Mouse (Mus musculus): Measurements from ENCODE around the gene Hpd. TPM values are rescaled to one million over a fixed set of nuclear protein-coding genes. Genes with fewer than 3 reads are reported as not detected.

Gene Hpd
- polyA plus RNA-seq, 1 experiment from 2014 or later, result not detected

GRCm38 (mm10) chr5:123136361-123137043, 46.0 kb downstream of the Hpd start:
- Histone ChIP-seq H3K27ac (ENCODE audit: low read length) (peak overlapping the region; percentile 100), H3K36me3 (ENCODE audit: control insufficient read depth, insufficient read depth, low read length) (no peaks in the 10 kb centered on the region), H3K27me3 (ENCODE audit: control insufficient read depth, insufficient read depth, low read depth, low read length) (no peaks in the 10 kb centered on the region), H3K4me3 (ENCODE audit: low read depth, low read length) (peak overlapping the region; percentile 94), H3K4me2 (ENCODE audit: low read length) (peak overlapping the region; percentile 87), H3K9ac (ENCODE audit: low read depth, low read length) (peak overlapping the region; percentile 100), H3K4me1 (ENCODE audit: control insufficient read depth, insufficient read depth, low read length) (peaks cover 60% of the 10 kb centered on the region), H3K9me3 (replicated peaks; ENCODE audit: control insufficient read depth, low read length, poor library complexity, severe bottlenecking) (no peaks in the 10 kb centered on the region)
- WGBS, result under 1% methylated on average over 13 of the region's 13 CpGs
- ATAC-seq, result no peak

GRCm38 (mm10) chr5:123135471-123136360, 46.8 kb downstream of the Hpd start:
- no peak for ATAC-seq
- no peaks in the 10 kb centered on the region for H3K9me3 ChIP-seq (replicated peaks; ENCODE audit: control insufficient read depth, low read length, poor library complexity, severe bottlenecking)
- H3K4me3 ChIP-seq (ENCODE audit: low read depth, low read length), result peak overlapping the region; percentile 94
- H3K4me2 ChIP-seq (ENCODE audit: low read length), result peak overlapping the region; percentile 87
- H3K27ac ChIP-seq (ENCODE audit: low read length), result peak overlapping the region; percentile 100
- H3K9ac ChIP-seq (ENCODE audit: low read depth, low read length), result peak overlapping the region; percentile 100
- H3K27me3 ChIP-seq (ENCODE audit: control insufficient read depth, insufficient read depth, low read depth, low read length), result no peaks in the 10 kb centered on the region
- whole genome bisulfite sequencing, result 3% methylated on average over 30 of the region's 30 CpGs
- H3K36me3 ChIP-seq (ENCODE audit: control insufficient read depth, insufficient read depth, low read length), result no peaks in the 10 kb centered on the region
- H3K4me1 ChIP-seq (ENCODE audit: control insufficient read depth, insufficient read depth, low read length), result peaks cover 62% of the 10 kb centered on the region

GRCm38 (mm10) chr5:123134875-123135382, 47.6 kb downstream of the Hpd start:
- H3K27ac ChIP-seq (ENCODE audit: low read length), result peak overlapping the region; percentile 100
- H3K36me3 ChIP-seq (ENCODE audit: control insufficient read depth, insufficient read depth, low read length), result no peaks in the 10 kb centered on the region
- H3K4me3 ChIP-seq (ENCODE audit: low read depth, low read length), result peak overlapping the region; percentile 94
- H3K9ac ChIP-seq (ENCODE audit: low read depth, low read length), result peak overlapping the region; percentile 100
- peaks cover 62% of the 10 kb centered on the region for H3K4me1 ChIP-seq (ENCODE audit: control insufficient read depth, insufficient read depth, low read length)
- ATAC-seq, result no peak
- H3K4me2 ChIP-seq (ENCODE audit: low read length), result peak overlapping the region; percentile 87
- WGBS, result 19% methylated on average over 8 of the region's 8 CpGs
- no peaks in the 10 kb centered on the region for H3K9me3 ChIP-seq (replicated peaks; ENCODE audit: control insufficient read depth, low read length, poor library complexity, severe bottlenecking)
- H3K27me3 ChIP-seq (ENCODE audit: control insufficient read depth, insufficient read depth, low read depth, low read length), result no peaks in the 10 kb centered on the region

- H3K27ac ChIP-seq (ENCODE audit: low read length), result peak overlapping the region; percentile 100
- 18% methylated on average over 13 of the region's 13 CpGs for WGBS
- H3K36me3 ChIP-seq (ENCODE audit: control insufficient read depth, insufficient read depth, low read length), result no peaks in the 10 kb centered on the region
- peak overlapping the region; percentile 100 for H3K9ac ChIP-seq (ENCODE audit: low read depth, low read length)
- H3K27me3 ChIP-seq (ENCODE audit: control insufficient read depth, insufficient read depth, low read depth, low read length), result no peaks in the 10 kb centered on the region
- peaks cover 62% of the 10 kb centered on the region for H3K4me1 ChIP-seq (ENCODE audit: control insufficient read depth, insufficient read depth, low read length)
- no peak for ATAC-seq
- peak overlapping the region; percentile 87 for H3K4me2 ChIP-seq (ENCODE audit: low read length)
- no peaks in the 10 kb centered on the region for H3K9me3 ChIP-seq (replicated peaks; ENCODE audit: control insufficient read depth, low read length, poor library complexity, severe bottlenecking)
- peak overlapping the region; percentile 94 for H3K4me3 ChIP-seq (ENCODE audit: low read depth, low read length)
Observed at GRCm38 (mm10) chr5:123134186-123134874, 48.2 kb downstream of the Hpd start.

GRCm38 (mm10) chr5:123133784-123134143, 48.8 kb downstream of the Hpd start:
- H3K27ac ChIP-seq (ENCODE audit: low read length), result peak overlapping the region; percentile 100
- 10% methylated on average over 7 of the region's 7 CpGs for WGBS
- H3K4me1 ChIP-seq (ENCODE audit: control insufficient read depth, insufficient read depth, low read length), result peaks cover 62% of the 10 kb centered on the region
- H3K4me3 ChIP-seq (ENCODE audit: low read depth, low read length), result peak overlapping the region; percentile 11; the same call in 1 of the 2 replicates
- H3K9ac ChIP-seq (ENCODE audit: low read depth, low read length), result peak overlapping the region; percentile 100
- no peaks in the 10 kb centered on the region for H3K9me3 ChIP-seq (replicated peaks; ENCODE audit: control insufficient read depth, low read length, poor library complexity, severe bottlenecking)
- H3K36me3 ChIP-seq (ENCODE audit: control insufficient read depth, insufficient read depth, low read length), result no peaks in the 10 kb centered on the region
- H3K4me2 ChIP-seq (ENCODE audit: low read length), result peak overlapping the region; percentile 87
- no peak for ATAC-seq
- H3K27me3 ChIP-seq (ENCODE audit: control insufficient read depth, insufficient read depth, low read depth, low read length), result no peaks in the 10 kb centered on the region

- H3K9ac ChIP-seq (ENCODE audit: low read depth, low read length), result peak overlapping the region; percentile 100
- 0 out of 2 replicates have a peak, but pooled peaks cover 5% of the 10 kb centered on the region for H3K36me3 ChIP-seq (ENCODE audit: control insufficient read depth, insufficient read depth, low read length)
- 17% methylated on average over 18 of the region's 18 CpGs for WGBS
- peaks cover 62% of the 10 kb centered on the region for H3K4me1 ChIP-seq (ENCODE audit: control insufficient read depth, insufficient read depth, low read length)
- H3K27me3 ChIP-seq (ENCODE audit: control insufficient read depth, insufficient read depth, low read depth, low read length), result no peaks in the 10 kb centered on the region
- peak overlapping the region; percentile 87 for H3K4me2 ChIP-seq (ENCODE audit: low read length)
- H3K4me3 ChIP-seq (ENCODE audit: low read depth, low read length), result peak overlapping the region; percentile 40
- no peaks in the 10 kb centered on the region for H3K9me3 ChIP-seq (replicated peaks; ENCODE audit: control insufficient read depth, low read length, poor library complexity, severe bottlenecking)
- H3K27ac ChIP-seq (ENCODE audit: low read length), result peak overlapping the region; percentile 100
- ATAC-seq, result no peak
Observed at GRCm38 (mm10) chr5:123133083-123133783, 49.3 kb downstream of the Hpd start.

- no peaks in the 10 kb centered on the region for H3K9me3 ChIP-seq (replicated peaks; ENCODE audit: control insufficient read depth, low read length, poor library complexity, severe bottlenecking)
- peak within 1 kb of the TSS; percentile 100 for H3K27ac ChIP-seq (ENCODE audit: low read length)
- ATAC-seq, result peak; percentile 59
- no peaks in the 10 kb centered on the region for H3K27me3 ChIP-seq (ENCODE audit: control insufficient read depth, insufficient read depth, low read depth, low read length)
- WGBS, result 2% methylated on average over 44 of the region's 44 CpGs
- H3K36me3 ChIP-seq (ENCODE audit: control insufficient read depth, insufficient read depth, low read length), result 0 out of 2 replicates have a peak, but pooled peaks cover 7% of the 10 kb centered on the region
- peak within 1 kb of the TSS; percentile 100 for H3K9ac ChIP-seq (ENCODE audit: low read depth, low read length)
- peak within 1 kb of the TSS; percentile 40 for H3K4me3 ChIP-seq (ENCODE audit: low read depth, low read length)
- peak within 1 kb of the TSS; percentile 87 for H3K4me2 ChIP-seq (ENCODE audit: low read length)
- peaks cover 59% of the 10 kb centered on the region for H3K4me1 ChIP-seq (ENCODE audit: control insufficient read depth, insufficient read depth, low read length)
Observed at GRCm38 (mm10) chr5:123132308-123133071, 50.0 kb downstream of the Hpd start, which contains the start of gene Rhof. Gene Rhof, minus strand, starts transcription at chr5:123132692.

- Histone ChIP-seq H3K4me1 (ENCODE audit: control insufficient read depth, insufficient read depth, low read length) (peaks cover 42% of the 10 kb centered on the region), H3K9ac (ENCODE audit: low read depth, low read length) (no peak overlapping the region), H3K4me3 (ENCODE audit: low read depth, low read length) (no peak overlapping the region), H3K4me2 (ENCODE audit: low read length) (no peak overlapping the region), H3K36me3 (ENCODE audit: control insufficient read depth, insufficient read depth, low read length) (0 out of 2 replicates have a peak, but pooled peaks cover 7% of the 10 kb centered on the region), H3K9me3 (replicated peaks; ENCODE audit: control insufficient read depth, low read length, poor library complexity, severe bottlenecking) (no peaks in the 10 kb centered on the region), H3K27me3 (ENCODE audit: control insufficient read depth, insufficient read depth, low read depth, low read length) (no peaks in the 10 kb centered on the region), H3K27ac (ENCODE audit: low read length) (no peak overlapping the region)
- 92% methylated on average over 5 of the region's 5 CpGs for WGBS
- no peak for ATAC-seq
Observed at GRCm38 (mm10) chr5:123130814-123131148, 51.7 kb downstream of the Hpd start.
